Mouse (Mus musculus): ENCODE data around the gene Tmem119.
A peak's percentile ranks its signal among the peaks of the same experiment; 100 is the strongest.
"Not testable (repeated sequence)": the region's sequence is repeated elsewhere in the genome, so short reads cannot be mapped to it uniquely, and the experiment has no call there.

Tmem119 gene

DNA sequence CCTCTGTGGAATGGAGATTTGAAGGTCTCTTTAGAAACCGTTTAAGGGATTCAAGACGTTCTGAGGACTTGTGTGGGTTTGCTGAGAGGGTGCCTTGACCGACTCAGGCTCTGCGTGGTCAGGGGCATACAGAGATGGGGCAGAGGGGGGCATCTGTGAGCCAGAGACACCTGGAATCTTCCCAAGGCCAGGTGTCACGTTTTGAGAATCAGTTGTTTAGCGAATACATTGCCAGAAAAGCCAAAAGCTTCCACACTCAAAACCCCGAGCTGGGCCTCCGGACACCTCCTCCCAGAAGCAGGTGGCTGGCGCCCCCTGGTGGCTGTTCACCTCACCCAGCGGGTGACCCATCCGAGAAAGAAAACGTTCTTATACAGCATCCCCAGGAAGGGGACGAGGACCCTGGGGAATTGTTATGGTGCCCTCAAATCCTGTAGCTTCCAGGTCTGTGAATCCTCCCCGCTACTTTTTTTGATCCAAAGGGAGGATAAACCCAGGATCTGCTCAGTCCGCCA is 15.4 kb upstream of the Tmem119 start:
- peak; percentile 77 for DNase-seq

DNA sequence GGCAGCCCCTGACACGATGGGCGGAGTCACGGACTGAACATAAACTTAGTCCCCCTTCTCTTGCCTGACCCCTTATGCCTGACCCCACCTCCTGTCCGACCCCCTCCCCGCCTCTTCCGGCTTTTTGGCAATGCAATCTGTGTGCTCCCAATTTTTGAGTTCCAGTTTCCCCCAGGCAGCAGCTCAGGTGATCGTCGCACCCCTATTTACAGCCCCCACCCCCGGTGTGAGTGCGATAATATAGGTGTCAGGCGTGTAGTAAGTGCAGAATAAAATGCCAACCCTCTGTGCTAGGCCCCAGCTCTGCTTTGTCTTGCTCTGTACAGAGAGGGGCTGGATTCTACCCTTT is 14.7 kb upstream of the Tmem119 start:
- no peak for DNase-seq

DNA sequence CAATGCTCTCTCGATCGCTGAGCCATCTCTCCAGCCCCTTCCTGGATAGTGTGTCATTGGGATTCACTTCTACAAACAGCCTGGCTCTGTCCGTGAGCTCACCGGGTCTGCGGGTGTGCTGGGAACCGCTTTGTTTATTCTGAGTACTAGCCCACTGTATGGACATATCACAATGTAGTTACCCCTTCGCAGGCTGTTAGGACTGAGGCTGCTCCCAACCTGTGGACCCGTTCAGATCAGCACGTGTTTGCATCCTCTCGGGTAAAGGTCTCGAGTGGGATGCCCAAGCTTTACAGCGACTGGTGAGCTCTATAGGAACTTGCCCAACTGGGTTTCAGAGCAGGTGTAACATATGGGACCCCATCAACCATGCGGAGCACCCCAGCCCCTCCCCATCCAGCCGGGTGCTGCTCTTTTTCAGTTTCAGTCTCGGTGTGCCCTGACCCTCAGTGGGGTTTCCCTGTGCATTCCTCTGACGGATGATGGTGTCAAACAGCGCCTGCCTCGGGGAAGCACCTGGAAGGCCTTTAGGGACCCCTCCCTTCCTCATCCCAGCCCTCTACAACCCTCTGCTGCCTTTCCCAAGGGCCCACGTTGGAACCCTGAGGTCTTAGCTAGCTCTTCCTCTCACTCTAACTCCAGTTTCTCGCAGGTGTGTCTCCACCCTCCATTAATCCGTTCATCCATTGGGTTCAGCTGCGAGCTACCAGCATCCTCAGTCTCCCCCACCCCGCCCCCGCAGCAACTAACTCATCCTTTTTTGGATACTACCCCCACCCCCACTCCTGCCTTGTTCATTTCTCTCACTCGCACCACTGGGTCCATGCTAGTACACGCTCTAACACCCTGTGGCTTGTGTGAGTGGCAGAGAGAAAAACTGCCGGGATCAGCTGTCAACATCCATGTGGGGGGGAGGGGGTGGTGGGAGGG is 14.1 kb upstream of the Tmem119 start:
- no peak for DNase-seq

DNA sequence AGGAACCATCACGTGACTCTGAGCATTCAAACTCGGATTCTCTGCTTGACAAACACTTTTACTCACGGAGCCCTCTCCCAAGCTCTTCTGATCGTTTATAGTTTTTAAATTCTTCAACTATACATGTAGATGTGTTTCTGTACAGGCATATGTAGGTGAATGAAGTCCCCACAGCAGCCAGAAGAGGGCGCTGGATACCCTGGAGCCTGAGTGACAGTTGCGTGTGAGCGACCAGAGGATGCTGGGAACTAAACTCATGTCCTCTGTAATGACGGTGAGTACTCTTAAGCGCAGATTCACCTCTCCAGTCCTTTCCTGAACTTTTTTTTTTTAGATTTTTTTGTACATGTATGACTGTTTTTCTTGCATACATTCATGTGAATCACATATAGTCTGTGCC is 13.3 kb upstream of the Tmem119 start:
- DNase-seq, result no peak

DNA sequence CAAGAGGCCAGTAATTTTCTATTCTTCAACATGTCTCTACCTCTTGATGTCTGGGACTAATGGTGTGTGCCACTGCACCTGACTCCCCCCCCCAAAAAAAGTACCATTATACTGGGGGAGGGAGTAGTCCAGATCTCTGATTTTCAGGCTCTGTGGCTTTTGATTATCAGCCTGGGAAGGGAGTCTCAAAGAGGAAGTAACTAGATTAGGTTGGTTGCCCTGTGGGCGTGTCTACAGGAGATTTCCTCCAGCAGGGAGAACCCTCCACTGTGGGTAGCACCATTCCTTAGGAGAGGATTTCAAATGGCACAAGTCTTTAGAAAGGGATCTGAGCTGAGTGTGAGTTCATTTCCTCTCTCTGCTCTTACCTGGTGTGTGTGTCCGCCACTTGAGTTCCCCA is 12.3 kb upstream of the Tmem119 start:
- no peak for DNase-seq

DNA sequence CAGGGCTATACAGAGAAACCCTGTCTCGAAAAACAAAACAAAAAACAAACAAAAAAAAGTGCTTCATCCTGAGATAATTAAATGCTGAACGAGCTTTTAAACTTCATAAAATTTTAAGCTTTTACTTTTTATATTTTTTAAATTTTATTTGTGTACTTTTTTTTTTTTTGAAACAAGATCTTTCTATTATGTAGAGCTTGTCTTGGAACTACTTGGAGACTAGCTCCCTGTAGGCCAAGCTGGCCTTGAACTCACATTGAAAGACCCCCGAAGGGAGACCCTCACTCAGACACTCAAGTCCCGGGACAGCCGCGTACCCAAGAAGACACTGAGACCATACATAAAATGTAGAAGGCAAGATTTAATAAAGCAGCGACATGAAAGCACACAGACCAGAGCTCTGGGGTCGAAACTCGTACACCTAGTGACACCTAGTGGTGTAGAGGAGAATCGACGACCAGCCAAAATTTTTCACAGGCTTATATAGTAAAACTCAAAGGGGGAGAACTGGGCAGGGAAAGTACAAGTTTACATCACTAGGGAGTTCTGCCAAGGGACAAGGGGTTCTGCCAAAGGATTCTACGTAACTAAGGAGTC is 11.6 kb upstream of the Tmem119 start:
- not testable (repeated sequence) for DNase-seq

DNA sequence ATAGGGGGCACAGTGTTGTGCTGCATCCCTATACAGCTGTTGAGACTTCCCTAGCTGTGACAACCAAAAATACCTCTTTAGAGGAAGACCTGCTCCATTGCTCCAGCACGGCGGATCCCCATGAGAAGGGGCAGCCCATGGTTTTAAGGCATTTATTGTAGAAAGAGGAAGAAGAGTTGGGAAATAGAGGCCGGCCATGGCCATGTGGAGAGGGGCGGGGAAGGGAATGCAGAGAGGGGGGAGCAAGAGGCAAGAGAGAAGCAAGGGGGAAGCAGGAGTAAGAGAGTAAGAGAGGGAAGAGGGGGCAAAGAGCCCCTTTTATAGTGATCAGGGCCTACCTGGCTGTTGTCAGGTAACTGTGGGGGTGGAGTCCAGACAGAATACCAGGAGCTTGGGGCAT is 9.8 kb upstream of the Tmem119 start:
- no peak for DNase-seq

DNA sequence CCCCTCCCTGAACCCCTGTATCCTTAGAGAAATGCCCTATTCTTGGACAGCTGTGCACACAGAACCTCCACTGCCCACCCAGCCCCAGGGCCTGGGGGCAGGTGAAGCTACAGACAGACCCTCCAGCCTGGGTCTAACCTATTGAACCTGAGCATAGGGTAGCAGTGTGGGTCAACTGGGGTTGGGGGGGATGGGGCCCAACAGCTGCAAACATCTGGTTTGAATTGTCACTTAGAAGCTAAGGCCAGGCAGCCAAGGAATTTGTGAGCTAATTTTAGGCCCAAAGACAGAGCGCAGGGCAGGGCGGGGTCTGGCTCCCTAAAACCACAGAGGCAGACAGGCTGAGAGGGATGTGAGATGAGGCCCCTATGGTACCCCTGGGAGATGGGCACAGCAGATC is 7.9 kb upstream of the Tmem119 start:
- DNase-seq, result no peak

DNA sequence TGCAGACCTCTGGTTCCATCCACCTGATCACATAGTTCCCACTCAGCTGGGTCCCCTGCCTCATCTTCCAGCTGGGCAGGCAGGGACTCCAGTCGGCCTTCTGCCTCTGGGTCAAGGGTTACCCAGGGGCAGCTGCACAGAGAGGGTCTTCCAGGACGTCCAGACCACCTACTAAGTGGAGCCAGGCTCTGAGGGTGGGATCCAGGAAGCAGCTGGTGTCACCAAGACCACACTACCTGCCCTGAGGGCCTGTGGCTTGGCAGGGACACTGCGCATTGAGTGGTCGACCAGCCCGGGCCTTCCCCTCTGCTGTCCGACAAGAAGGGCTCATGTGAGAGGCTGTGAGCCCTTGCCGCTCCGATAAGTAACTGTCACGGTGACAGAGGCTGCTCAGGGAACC is 7.4 kb upstream of the Tmem119 start:
- DNase-seq, result no peak

DNA sequence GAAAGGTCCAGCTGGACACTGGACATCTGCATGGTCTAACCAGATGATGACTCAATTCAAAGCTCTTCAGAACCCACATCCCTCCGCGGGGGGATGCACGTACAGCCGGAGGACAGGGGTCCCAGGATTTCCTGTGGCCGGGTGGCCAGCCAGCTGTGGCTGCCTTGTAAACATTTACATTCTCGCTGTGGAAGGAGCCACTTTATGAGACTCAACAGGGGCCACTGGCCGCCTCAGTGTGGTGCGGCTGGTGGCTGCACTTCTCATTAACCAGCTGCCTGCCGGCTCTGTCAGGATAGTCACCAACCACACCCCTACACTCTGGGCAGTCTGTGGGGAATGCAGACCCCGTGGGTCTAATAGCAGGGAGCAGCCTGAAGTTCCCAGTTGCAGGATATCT is 6.1 kb upstream of the Tmem119 start:
- DNase-seq, result no peak

DNA sequence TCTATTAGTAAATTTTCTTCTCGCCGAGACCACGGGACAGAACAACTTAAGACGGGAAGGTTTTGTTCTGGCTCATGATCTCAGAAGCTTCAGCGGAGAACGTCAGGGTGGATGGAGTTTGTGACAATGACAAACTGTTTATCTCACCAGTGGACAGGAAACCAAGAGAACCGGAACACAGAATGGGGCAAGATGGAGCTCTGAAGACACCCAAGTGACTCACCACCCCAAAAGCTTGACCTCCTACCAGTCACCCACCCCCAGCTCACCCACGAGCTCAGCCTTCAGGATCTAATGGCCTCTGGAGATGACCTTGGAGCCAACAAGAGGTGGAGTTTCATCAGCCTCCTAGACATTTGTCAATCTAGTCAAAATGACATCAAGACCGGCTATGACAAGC is 5.0 kb upstream of the Tmem119 start:
- DNase-seq, result no peak

DNA sequence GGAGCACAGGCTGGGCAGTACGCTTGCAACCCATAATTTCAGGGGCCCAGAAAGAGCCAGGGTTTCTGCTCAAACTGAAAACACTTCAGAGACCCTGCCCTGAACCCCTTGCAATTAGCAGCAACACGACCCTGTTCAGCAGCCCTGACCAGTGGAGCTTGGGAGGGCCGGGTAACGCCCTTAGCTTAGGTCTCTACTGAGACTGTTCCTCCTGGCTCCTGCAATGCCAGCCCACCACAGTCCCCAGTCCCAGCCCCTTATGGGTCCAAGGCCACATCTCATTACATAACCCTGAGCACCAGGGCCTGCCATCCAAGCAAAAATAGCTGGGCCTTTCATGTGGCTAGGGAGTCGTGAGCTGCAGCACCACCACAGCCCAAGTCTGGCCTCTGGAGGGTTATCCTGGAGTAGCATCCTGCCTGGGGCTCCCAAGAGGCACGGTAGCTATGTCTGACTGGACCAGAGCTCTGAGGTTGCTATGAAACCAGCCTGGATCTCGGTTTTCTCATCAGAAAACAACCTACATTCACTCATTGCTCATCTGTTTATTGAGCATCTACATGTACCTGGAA is 4.2 kb upstream of the Tmem119 start:
- no peak for DNase-seq

DNA sequence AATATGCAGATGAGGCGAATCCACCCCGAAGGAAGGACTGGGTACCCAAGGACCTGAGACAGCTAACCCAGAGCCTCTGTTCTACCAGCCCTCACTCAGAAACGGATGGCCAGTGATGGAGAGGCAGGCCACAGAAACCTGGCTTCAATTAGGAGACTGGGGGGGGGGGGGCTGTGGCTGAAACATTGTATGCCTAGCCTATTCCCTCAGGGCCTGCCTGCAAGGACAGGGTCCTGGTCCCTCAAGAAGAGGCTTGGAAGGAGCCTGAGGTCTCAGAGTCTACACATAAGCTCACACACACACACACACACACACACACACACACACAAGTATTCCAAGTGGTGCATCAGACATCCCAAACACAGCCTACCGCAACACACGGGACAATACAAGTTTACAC is 625 bp downstream of the Tmem119 start:
- no peak for DNase-seq

DNA sequence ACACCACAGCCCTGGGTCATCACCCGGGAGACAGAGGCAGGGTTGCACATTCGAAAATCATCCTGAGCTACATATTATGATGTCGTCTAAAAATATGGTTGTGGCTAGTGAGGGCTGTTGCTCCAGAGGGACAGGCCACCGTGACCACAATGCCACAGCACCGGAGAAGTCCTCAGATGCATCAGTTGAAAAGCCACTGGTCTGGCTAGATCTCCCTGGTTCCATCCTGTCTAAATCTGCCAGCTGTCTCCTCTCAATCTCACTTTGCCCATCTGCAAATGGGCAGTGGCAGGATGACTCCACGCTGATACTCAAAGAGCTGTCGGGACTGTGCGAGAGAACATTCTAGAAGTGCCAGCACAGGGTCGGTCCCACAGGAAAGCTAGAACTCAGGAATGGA is 1.8 kb downstream of the Tmem119 start:
- DNase-seq, result no peak

DNA sequence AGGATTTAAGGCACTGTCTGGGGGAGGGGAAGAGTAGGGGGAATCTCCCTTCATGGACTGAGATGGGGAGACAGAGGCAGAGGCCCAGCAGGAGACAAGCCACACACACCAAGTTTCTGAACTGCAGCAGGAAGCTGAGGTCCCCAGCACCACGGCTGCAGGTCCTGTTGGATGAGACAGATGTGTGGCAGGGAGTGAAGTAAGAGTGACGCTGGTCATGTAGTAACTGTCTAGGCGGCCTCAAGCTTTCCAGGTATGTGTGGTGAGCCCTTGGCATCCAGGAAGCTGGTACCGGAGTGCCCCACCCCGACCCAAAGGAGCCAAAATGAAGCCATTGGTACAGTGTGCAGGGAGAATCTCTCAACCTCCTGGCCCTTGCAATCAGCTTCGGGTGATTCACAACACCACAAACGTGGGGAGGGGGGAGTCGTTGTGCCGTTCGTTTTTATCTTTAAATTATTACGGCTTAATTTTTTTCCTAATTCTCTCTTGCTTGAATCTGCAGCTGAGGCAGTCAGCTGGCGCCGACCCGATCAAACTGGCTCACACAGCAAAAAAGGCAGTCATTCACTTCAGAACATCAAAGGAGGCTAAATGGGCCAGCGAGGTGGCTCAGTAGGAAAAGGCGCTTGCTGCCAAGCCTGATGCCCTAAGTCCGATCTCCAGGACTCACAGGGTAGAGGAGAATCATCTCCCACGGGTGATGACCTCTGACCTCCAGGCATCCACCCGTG is 3.0 kb downstream of the Tmem119 start:
- DNase-seq, result no peak

DNA sequence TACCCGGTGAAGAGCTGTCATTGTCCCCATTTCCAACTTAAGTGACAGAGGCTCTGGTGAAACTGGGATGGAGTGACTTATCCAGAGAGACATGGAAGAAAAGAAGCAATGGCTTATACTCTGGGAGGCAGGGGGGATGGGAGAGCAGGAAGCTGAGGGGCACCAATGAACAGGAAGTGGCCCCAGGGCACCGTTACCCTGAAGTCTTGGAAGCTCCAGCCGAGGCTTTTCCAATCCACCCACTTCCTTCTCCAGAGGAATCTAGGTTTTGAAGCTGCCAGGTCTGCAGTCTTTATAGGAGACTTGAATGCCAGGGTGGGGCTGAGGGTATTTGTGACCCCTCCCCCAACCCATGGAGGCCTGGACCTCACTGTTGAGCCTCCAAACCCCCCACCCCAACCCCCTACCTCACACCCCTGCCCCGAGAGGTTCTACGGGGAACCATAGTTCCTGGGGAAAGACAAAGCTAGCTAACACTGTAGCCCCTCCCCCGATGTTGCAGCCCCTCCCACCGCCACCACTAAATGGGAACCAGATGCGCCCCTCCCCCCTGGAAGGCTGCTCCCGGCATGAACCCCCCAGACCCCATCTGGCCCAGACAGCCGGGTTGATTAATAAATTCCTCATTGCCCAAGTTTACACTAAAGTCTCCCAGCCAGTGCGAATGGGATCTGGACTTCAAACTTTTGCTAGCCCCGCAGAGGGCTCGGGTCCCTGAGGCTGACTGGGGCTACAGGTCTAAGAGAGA is 3.7 kb downstream of the Tmem119 start:
- no peak for DNase-seq

DNA sequence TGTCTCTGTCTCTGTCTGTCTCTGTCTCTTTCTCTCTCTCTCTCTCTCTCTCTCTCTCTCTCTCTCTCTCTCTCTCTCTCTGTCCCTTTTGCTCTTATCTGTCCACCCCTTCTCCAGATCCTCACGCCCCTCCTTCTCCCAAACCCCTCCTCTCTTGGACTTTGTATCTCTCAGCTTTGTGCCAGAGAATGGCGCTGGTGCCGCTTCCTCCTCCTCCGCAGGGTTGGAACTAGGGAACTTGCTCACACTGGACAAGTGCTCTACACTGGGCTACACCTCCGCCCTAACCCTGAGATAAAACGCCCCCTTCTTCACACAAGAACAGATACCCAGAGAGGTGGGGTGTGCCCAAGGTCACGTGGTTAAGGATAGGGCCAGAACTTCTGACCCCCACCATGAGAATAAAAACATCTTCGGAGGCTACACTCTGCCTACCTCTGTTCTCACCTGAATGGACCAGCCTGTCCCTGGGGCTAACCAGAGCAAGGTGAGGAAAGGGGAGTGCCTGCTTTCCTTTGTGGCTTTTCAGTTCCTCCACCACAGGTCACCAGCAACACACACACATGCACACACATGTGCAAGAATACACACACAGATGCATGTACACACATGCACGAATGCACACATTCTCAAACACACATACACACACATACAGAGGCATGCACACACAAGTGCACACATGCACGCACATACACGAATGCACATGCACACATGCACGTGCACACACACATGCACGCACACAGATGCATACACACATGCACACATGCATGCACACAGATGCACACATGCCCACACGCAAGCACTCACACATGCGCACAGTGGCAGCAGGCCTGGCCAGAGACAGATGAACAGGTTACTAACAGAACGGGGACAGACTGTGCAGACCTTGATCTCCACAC is 8.9 kb downstream of the Tmem119 start:
- no peak for DNase-seq

DNA sequence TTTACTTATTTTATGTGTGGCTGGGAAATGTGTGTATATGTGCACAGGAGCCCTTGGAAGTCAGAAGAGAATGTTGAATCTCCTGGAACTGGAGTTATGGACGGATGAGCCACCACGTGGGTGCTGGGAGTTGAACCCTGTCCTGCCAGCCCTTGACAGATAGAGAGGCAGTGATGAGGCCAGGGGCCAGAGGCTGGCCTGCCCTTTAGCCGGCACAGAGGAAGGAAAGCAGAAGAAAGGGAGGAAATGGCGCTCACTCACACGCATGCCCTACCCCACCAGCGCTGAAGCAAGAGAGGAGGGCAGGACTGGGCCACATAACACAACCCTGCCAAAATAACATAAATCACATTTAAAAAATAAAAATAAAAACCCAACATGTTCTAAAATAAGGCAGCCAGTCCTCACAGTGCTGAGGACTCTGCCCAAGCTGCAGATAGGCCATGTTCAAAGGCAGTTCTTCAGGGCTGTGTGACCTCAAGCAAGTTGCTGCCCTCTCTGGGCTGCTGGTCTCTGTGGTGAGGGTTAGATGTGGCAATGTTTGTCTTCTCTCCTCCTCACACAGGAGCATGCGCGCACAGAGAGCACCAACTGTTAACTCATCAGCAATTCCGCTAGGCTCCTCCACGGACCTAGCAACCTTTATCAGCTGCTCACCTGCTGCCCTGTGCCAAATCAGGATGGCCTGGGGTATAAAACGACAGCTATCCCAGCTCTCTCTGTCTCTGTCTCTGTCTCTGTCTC is 9.7 kb downstream of the Tmem119 start:
- DNase-seq, result no peak

DNA sequence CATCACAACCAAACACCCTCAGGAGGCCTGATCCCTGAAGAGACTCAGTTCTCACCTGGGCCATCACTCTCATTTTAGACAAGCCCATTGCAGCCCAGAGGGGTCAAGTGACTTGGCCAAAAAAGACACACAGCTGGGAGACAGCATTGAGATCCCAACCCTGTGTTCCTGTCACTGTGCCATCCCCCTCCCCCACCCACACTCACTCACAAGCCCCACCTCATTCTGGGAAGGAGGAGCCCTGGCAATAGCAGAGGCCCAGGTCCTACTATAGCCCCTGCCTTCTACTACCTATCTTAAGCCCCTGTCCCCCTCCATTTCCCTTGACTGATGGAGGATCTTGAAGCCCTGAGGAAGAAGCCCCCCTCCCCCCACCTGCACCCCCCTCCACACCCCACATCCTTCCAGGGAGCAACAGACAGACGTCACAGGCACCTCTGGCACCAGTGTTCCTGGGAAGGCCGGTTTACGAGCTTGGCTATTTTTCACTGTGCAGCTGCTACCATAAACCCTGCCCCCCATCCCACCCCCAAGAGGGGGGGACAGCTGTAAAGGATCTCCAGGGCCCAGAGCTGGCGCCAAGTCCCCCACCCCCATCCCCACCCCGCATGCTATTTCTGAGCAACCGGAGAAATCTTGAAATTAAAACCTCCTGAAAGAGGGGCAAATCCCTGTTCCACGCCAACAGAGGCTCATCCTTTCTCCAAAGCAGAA is 11.1 kb downstream of the Tmem119 start:
- no peak for DNase-seq

DNA sequence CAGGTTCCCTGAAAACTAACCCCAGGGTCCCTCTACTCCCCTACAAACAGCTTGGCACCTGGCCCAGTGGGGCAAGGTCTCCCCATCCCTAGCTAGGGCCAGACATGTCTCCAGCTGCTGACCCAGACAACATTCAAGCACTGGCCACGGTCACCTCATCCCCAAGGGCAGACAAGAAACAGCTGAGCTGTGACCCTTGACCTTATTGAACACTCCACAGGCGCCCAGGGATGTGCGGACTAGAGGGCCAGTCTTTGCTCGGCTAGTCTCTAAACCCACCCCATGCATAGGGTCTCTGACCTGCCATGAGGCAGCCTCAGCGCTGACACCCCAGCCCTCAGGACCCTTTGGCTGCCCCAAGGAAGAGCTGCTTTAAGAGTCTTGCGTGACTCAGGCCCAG is 11.7 kb downstream of the Tmem119 start:
- no peak for DNase-seq
